Mouse (Mus musculus) adrenal gland, postnatal 25 days (tissue): ENCODE data around the gene Src. TPM values are rescaled to one million over a fixed set of nuclear protein-coding genes. Genes with fewer than 3 reads are reported as not detected.

ENCODE experiments used
- DNase-seq: peaks from one replicate; pipeline ENCODE4 v3.0.0; 2021; ENCODE audit warnings: mixed read lengths
- total RNA-seq: library from RNA; stranded (reverse); gene quantifications from 2 replicates; pipeline ENCODE4 v1.2.3, GENCODE M21; 2021

Gene Src
- total RNA-seq, 1 experiment from 2014 or later = 19.4 TPM

DNA sequence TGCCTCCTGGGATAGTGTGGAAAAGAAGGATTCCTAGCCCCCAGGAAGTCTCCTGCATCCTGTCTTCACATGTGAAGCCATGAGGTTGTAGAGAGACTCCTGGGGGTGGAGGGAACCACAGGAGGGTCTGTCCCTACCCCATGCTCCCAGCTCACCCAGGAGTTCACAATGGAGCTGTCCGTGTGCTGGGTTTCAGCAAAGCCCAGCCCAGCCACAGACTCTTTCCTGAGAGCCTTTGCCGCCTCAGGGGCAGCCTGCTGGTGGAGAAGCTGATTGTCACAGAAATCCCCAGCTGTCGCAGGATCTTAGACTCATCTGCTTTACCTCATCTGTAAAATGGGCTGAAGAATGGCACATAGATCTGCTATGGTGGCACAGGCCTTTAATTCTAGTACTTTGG, 18.9 kb downstream of the Src start:
- no peak for DNase-seq

DNA sequence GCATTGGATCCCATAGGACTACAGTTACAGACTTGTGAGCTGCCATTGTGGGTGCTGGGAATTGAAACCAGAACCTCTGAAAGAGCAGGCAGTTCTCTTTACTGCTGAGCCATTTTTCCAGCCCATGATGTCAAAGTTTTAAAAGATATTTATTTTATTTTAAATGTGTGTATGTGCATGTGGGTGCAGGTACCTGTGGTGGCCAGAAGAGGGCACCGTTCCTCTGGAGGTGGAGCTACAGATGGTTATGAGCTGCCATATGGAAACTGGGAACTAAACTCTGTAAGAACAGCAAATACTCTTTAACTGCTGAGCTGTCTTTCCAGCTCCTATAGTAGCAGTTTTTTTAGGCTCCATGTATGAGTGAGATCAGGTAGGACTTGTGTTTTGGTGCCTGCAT, 23.1 kb downstream of the Src start:
- DNase-seq = no peak

DNA sequence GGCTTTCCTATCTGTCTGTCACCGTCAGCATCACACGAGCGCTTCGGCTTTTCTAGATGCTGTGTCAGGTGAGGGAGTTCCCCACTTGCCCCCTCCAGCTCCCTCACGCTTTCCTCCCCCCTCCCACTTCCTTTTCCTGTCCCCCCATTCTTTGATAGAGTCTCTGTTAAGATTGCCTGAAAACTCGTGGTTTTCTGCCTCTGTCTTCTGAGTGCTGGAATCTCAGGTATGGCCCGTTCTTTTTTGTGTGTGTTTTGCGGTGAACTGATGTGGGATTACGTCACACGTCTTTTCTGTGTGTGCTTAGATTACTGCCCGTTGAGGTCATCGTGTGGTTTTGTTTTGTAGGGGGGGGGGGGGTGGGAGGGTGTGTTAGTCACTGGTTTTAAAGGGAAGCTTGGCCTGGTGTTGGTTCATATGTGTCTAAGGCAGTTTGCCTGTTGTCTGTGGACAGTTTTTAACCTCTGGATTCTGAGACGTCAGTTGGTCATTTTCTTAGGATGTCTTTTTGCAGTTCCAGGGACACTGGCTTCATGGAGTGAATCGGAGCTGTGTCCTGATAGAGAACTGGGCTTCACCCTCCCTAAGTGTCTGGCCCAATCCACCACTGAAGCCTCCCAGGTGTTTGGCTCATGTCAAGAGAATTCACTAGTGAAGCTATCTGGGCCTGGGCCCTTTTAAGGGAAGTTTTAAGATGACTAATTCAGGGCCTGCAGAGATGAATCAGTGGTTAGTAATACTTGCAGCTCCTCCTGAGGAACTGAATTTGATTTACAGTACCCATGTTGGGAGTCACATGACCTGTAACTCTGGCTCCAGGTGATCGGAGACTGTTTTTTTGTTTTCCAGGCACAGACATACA, 29.3 kb downstream of the Src start:
- no peak for DNase-seq

DNA sequence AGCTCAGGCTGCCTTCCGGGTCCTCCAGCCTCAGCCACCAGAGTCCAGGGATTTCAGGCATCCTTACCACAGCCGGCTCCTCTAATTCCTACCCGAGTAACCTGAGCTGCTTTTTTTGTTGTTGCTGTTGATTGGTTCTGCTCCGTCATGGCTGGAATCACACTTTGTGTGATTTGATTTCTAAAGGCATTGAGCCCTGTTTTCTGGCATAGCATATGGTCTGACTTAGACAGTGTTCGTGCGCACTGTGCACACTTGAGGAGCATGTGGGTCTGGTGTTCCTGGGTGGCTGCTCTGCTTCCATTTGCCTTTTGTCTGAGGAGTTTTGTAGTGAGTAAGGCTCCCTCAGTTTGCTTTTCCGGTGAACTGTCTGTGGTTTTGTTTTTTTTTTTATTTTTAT, 30.1 kb downstream of the Src start:
- DNase-seq = no peak

DNA sequence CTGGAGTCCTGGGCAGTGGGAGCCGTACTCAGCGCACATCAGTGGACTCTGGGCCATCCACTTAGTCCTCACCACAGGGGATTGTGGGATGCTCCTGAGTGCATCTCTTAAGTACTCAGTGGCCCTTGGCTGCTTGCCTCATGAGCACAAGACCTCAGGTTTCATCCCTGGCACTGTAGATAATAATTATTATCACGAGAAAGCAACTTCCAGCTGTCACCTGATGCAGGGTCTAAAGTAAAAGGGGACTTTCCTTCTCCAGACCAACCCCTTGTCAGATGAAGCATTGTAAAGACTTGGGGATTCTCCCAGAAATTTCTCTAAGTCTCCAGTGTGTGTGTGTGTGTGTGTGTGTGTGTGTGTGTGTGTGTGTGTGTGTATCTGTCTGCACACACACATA, 32.7 kb downstream of the Src start:
- DNase-seq = no peak

DNA sequence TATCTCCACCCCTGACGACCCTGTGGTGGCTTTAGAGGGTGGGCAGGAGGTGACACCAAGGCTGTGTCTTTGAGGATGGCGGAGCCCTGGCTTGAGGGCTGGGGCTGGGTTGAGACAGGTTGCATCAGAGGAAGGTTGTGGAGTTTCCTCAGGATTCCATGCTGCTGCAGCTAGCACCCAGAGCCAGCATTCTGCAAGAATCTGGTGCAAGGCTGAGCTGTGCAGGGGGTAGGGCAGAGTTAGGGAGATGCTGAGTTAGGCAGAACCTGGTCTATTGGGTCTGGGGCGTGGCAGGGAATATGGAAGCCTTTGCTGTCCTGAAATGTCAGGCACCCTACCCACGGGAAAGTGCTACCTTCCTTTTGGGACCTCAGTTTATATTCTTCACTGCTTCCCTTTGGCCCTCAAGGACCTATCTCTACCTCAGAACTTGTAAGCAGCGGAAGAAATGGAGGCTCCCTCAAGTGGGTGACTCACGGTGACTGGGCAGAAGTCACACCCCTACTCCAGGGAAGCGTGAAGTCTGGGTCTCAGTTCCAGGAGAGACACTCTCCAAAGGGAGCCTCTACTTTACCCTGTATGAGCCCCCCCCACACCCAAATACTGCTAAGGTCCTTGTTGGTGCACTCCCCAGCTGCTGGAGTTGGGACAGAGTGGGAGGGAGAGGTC, 33.3 kb downstream of the Src start:
- DNase-seq = no peak

DNA sequence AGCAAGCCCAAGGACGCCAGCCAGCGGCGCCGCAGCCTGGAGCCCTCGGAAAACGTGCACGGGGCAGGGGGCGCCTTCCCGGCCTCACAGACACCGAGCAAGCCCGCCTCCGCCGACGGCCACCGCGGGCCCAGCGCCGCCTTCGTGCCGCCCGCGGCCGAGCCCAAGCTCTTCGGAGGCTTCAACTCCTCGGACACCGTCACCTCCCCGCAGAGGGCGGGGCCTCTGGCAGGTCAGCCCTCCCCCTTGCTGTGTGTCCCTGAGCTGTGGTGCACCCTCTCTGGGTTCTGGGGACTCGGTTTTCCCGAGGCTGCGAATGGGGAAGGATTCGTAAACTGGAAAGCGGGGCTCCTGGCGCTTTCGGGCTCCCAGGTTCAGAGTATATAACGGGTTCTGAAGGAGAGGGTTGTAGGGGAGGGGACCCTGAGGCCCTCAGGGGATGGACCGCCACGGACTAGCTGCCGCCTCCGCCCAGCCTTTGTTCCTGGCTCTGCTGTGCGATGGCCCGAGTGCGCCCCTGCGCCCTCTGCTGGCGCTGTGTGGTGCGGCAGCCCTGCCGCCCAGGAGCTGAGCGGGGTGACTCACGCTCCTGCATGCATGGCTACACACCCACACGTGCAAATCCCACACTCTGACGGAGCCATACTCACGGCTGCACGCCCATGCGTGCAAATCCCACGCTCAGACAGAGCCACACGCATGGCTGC, 39.0 kb downstream of the Src start:
- peak; percentile 93 for DNase-seq

DNA sequence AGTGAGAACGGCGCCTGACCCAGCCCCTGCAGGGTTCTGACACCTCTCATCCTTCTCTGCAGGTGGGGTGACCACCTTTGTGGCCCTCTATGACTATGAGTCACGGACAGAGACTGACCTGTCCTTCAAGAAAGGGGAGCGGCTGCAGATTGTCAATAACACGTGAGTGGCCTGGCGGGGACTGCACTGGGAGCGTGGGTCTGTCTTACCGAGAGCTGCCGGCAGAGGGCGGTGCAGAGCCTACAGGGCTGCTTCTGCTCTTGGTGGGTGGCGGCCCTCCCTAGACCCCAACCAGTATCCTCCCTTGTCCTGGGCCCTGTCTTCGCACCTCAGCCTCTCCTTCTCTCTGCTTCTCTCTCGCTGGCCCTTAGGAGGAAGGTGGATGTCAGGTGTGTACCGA, 40.2 kb downstream of the Src start:
- peak; percentile 73 for DNase-seq

DNA sequence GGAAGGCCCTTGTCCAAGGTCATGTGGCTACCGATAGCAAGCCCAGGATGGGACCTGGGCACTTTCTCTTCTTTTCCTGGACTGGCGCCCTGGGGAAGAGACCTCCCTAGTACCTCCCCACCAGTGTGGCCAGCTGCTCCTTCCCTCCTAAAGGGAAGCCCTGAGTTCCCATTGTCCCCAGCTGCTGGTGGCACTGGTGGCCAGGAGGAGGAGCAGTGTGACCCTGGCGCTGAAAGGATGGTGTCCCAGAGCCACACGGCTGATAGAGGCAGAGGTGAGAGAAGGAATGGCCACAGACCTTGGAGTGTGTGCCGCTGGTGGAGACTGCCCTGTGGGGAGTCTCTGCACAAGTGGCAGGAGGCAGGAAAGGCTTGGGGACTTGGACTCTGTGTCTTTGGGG, 41.5 kb downstream of the Src start:
- no peak for DNase-seq

DNA sequence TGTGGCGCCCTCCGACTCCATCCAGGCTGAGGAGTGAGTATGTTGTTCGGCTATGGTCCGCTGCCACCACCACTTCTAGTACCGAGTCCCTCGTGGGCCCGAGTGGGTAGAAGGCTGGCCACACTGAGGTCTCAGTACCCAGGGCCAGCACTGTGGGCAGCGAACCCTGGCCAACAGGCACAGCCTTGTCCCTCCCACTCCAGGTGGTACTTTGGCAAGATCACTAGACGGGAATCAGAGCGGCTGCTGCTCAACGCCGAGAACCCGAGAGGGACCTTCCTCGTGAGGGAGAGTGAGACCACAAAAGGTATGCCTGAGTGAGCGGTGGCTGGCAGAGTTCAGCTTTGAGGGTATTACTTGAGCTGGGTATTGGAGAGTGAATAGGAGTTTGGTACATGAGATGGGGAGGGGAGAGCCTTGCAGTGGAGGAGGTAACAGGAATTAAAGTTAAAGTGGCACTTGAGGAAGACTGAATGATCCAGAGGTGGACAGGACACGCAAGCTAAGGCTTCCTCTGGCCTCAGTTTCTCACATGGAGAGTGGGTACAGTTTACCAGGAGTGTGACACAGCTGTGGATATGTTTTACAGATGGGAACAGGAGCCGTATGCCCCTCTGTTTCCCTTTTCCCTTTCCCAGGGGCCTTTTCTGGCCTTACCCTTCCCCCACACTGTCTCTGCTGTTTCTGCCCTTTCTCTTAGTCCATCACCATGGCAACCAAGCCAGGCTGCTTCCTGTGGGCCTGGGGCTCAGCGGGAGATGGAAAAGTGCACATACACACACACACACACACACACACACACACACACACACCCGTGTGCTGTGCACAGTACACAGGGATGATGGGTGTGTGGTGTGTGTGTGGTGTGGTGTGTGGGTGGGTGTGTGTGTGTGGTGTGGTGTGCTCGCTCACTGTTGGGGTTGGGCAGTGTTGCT, 44.8 kb downstream of the Src start:
- no peak for DNase-seq

DNA sequence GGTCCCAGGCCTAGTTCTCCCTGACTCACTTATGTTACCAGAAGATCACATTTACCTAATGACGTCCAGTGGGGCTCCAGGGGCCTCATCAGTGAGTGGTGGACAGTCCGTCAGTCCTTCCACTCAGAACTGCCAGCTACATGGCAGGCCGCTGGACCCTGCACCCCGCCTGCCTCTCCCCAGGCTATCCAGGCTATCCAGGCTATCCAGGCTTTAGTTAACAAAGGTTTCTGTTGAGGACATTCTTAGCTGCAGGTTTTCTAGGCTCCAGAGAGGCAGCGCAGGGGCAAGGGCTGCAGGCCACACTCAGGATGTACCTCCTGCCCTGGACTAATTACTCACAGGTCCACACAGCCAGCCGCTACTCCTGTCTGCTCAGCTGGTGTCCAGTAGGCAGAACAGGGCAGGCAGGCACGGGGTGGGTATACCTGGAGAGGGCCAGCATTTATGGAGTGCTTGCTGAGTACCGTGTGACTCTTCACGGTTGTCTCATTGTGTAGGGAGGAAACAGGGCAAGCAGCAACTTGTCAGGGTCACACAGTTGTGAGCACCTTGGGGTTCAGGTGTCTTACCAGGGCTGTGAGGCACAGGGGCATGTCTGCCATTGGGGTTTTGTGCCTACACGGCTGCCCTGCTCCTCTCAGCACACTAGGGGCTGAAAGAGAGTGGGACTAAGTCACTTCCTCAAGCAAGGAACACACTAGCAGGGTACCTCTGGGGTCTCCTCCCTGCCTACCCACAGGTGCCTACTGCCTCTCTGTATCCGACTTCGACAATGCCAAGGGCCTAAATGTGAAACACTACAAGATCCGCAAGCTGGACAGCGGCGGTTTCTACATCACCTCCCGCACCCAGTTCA, 45.9 kb downstream of the Src start:
- no peak for DNase-seq

DNA sequence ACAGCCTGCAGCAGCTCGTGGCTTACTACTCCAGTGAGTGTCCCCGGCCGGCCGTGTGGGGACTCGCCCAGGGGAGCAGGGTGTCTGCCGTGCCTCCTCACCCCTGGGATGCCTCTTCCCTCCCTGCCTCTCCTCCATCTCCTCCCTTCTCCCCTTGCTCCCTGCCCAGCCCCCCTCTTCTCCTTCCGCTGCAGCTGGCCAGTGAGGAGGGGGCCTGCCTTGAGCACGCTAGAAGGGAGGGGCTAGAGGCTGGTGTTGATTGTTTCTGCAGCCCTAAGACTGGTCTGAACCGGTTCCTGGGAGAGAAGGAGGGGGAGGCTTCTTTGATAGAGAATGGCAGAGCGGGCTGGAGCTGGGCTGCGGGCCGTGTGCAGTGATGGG, 46.5 kb downstream of the Src start:
- no peak for DNase-seq

DNA sequence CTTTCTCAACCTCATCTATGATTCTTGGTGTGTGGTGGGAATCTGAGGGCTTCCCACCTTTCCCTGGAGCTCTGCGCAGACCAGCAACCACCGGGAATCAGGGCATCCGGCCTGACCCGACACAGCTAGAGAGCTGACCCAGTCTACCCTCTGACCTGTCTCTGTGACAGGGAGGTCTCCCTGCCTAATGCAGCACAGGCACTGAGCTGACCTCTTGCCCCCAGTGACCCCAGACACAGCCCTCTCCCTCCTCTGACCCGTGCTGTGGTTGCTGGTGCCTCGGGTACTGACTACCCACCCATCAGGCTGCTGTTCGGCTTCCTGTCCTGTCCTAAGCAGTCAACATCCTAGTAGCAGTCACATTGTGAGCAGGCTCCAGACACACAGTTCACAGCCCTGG, 48.6 kb downstream of the Src start:
- DNase-seq = no peak

DNA sequence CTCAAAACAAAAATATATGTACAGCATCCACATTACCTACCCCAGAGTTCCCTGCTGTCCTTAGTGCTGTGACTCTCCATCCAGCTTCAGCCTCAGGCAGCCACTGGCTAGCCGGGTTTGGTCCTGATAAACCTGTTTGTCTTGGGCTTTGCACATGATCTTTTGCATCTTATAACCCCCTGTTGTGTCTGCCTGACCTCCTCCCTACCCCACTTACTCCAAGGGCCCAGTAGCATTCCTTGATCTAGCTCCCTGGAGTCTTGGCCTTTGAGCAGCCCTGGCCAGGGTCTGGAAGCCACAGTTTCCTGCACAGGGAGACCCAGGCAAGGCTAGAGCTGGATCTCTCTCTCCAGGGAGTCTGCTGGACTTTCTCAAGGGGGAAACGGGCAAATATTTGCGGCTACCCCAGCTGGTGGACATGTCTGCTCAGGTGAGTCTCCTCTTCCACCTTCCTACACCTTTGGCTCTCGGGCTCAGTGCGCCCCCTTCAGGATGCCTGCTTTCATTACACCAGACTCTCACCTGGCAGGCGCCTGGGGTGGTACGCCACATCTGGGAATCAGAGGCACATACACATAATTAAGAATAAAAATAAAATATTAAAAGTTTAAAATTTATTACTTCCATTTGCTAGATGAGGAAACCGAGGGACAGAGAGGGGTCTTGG, 50.0 kb downstream of the Src start:
- no peak for DNase-seq

DNA sequence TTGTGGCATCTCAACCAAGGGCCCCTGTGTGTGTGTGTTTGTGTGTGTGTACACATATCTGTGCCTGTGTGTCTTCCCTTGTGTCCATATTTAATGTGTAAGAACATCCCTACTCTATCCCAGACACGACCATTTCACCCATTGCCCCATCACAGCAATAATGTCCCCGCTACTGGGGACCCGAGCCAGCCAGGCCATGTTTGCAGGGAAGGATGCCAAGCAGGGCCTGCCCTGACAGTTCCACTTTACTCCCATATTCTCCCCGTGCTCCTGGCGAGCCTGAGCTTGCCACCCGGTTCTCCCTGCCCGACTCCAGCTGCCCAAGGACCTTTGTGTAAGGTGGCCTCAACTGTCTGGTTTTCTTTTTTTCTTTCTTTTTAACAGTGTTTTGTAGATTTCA, 53.0 kb downstream of the Src start:
- peak; percentile 36 for DNase-seq

DNA sequence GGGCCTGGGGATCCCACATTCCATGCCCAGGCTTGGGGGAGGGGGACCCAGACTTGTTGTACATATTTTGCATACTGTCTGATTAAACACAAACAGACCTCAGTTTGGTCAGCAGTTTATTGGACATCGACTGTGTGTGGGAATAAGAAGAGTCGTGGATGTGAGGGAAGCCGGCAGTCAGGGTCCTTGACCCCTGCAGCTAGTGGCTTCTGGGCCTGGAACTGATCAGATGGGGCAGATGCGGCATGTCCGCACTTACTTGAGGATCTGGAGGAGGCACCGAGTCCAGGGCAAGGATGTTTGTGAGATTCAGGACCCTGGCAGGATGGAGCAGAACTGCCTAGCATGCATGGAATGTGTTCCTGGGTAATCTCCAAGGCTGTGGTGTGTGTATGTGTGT, 53.5 kb downstream of the Src start:
- no peak for DNase-seq

DNA sequence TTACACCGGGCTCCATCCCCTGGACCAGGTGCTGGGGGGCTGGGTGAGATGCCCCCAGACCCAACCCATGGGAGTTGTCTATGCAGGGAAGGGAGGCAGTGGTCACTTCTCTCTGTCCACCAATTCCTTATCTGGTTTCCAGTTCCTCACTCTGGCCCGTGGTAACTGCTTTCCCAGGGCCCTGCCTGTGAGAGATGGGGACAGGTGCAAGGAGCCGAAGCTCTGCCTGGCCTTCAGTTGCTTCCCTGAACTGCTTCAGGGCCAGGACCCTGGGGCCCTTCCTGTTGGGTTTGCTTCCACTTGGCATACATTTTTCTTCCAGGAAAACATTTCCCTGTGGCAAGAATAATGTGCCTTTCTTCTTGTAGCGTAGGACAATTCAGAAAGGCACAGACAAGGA, 54.2 kb downstream of the Src start:
- no peak for DNase-seq

DNA sequence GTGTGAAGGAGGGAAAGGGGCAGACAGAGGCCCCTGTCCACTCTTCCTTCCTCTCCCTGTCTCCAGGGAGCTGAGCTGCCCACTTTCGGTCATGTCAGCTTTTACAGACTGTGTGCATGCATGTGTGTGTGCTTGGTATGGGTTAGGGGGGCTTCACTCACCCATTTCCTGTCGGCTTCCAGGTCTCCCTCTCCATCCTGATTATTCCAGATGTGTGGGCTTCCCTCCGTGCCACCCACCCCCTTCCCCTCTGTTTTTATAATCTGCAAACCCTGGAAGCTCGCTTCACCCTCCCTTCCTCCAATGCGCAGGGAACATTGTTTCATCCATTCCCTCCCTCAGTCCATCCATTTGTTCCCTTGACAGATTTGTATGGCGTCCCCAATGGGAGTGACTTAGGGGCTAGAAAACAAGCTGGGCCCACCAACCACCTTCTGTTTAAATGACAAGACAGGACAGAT, 56.1 kb downstream of the Src start:
- DNase-seq = no peak

DNA sequence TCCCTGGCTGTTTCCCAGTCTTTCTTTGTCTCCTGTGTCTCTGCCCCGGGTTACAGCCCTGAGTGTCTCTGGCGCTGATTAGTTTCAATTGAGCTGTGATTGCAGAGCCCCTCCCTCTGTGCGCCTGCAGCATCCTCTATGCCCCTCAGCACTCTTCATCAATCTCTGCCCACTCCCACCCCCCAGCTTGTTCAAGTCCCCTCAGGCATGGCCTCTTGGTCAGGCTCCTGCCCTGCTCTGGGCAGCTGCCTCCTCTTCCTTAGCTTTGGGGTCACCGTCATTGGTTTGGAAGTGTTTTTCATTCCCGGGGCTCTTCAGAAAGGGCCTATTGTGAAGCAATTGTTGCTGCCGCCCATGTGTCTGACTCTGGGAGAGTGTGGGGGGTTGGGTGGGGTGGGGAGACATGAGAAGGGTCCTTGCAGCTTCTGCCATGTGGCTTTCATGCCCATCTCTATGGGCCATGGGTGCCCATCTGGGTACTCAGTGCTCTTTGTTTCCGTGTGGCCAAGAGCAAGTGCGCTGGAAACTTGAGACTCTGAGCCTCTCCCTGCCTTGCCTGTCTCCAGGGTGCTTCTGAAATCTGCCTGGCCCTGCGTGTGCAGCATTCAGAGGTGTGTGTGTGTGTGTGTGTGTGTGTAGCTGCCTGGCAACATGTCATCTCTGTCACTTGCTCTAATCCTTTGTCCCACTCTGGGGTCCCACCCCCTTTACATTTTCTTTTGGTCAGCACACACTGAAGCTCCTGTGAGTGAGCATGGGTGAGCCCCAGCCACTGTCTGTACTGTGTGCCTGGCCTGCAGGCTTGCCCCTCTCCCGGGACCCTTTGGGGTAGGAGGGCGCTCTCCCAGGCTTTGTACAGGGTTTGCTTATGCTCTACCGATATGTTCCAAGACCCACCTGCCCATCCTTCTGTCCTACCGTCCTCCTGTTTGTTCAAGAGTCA, 57.5 kb downstream of the Src start:
- DNase-seq = no peak
